Mouse (Mus musculus) G1E-ER4 (cell line): ENCODE data around the gene Brd3. TPM values are rescaled to one million over a fixed set of nuclear protein-coding genes. Genes with fewer than 3 reads are reported as not detected.

Experiments used
- GATA1 ChIP-seq: IDR thresholded peaks from one replicate; pipeline ENCODE4 v1.8.0; 2012; ENCODE audit warnings: low read length, inconsistent platforms
- polyA plus RNA-seq: library from polyadenylated mRNA; stranded (reverse); fragments of >175 nt; gene quantifications from 2 replicates; pipeline ENCODE4 v1.2.3, GENCODE M21; 2012

Gene Brd3
- polyA plus RNA-seq, 1 experiment, result 101 TPM

- no peak for TF ChIP-seq GATA1
These were observed 6.4 kb upstream of the Brd3 start for GRCm38 (mm10) chr2:27513861-27514260.

GRCm38 (mm10) chr2:27512909-27513308 lies 5.4 kb upstream of the Brd3 start:
- no peak for TF ChIP-seq GATA1

- no peak for TF ChIP-seq GATA1
These were observed 3.2 kb upstream of the Brd3 start for GRCm38 (mm10) chr2:27510706-27511105.

GRCm38 (mm10) chr2:27505539-27505938 lies 1.9 kb downstream of the Brd3 start:
- TF ChIP-seq GATA1, result no peak

- no peak for TF ChIP-seq GATA1
These were observed 3.2 kb downstream of the Brd3 start for GRCm38 (mm10) chr2:27504113-27504885.

GRCm38 (mm10) chr2:27496391-27497028 lies 11.0 kb downstream of the Brd3 start:
- no peak for TF ChIP-seq GATA1

- TF ChIP-seq GATA1, result no peak
These were observed 13.5 kb downstream of the Brd3 start for GRCm38 (mm10) chr2:27493971-27494370.

GRCm38 (mm10) chr2:27490939-27491338 lies 16.5 kb downstream of the Brd3 start:
- TF ChIP-seq GATA1, result no peak

- TF ChIP-seq GATA1, result no peak
These were observed 19.1 kb downstream of the Brd3 start for GRCm38 (mm10) chr2:27488362-27488761.

- TF ChIP-seq GATA1, result no peak
These were observed 20.0 kb downstream of the Brd3 start for GRCm38 (mm10) chr2:27487336-27488049.

- no peak for TF ChIP-seq GATA1
These were observed 20.7 kb downstream of the Brd3 start for GRCm38 (mm10) chr2:27486725-27487124.

- no peak for TF ChIP-seq GATA1
These were observed 25.1 kb downstream of the Brd3 start for GRCm38 (mm10) chr2:27482265-27482861.

GRCm38 (mm10) chr2:27480367-27480766 lies 27.1 kb downstream of the Brd3 start:
- no peak for TF ChIP-seq GATA1

- no peak for TF ChIP-seq GATA1
These were observed 27.6 kb downstream of the Brd3 start for GRCm38 (mm10) chr2:27479821-27480220.

GRCm38 (mm10) chr2:27476303-27477192 lies 30.9 kb downstream of the Brd3 start:
- no peak for TF ChIP-seq GATA1
